Mouse (Mus musculus) thymus, adult 18-20 months (tissue): ENCODE data around the gene Zzef1.

Source experiments
- DNase-seq, 2 experiments: peaks; one replicate each; pipeline ENCODE4 v3.0.0; 2022; ENCODE audit warnings: mixed read lengths in 2 of 2

The Zzef1 gene

GRCm38 (mm10) chr11:72807992-72808391 is 12.0 kb downstream of the Zzef1 start:
- no peak for DNase-seq

- DNase-seq: no peak
Measured at GRCm38 (mm10) chr11:72813687-72814086, 17.7 kb downstream of the Zzef1 start.

- no peak for DNase-seq
Measured at GRCm38 (mm10) chr11:72814188-72814587, 18.2 kb downstream of the Zzef1 start.

- DNase-seq: no peak
Measured at GRCm38 (mm10) chr11:72816859-72817258, 20.8 kb downstream of the Zzef1 start.

- no peak for DNase-seq
Measured at GRCm38 (mm10) chr11:72818067-72818466, 22.0 kb downstream of the Zzef1 start.

- DNase-seq: no peak
Measured at GRCm38 (mm10) chr11:72821041-72821440, 25.0 kb downstream of the Zzef1 start.

- DNase-seq: no peak
Measured at GRCm38 (mm10) chr11:72829869-72830268, 33.8 kb downstream of the Zzef1 start.

GRCm38 (mm10) chr11:72842731-72843130 is 46.7 kb downstream of the Zzef1 start:
- DNase-seq: no peak

- no peak for DNase-seq
Measured at GRCm38 (mm10) chr11:72843576-72843975, 47.5 kb downstream of the Zzef1 start.

- DNase-seq: no peak
Measured at GRCm38 (mm10) chr11:72845526-72845925, 49.5 kb downstream of the Zzef1 start.

GRCm38 (mm10) chr11:72846685-72847084 is 50.7 kb downstream of the Zzef1 start:
- no peak for DNase-seq

- no peak for DNase-seq
Measured at GRCm38 (mm10) chr11:72847831-72848628, 52.0 kb downstream of the Zzef1 start.

GRCm38 (mm10) chr11:72850419-72851131 is 54.5 kb downstream of the Zzef1 start:
- no peak for DNase-seq

- DNase-seq: no peak
Measured at GRCm38 (mm10) chr11:72851214-72851613, 55.2 kb downstream of the Zzef1 start.

- DNase-seq: no peak
Measured at GRCm38 (mm10) chr11:72852122-72852521, 56.1 kb downstream of the Zzef1 start.

GRCm38 (mm10) chr11:72853086-72853485 is 57.1 kb downstream of the Zzef1 start:
- no peak for DNase-seq

- no peak for DNase-seq
Measured at GRCm38 (mm10) chr11:72854251-72854650, 58.2 kb downstream of the Zzef1 start.

GRCm38 (mm10) chr11:72856764-72857163 is 60.7 kb downstream of the Zzef1 start:
- no peak for DNase-seq

GRCm38 (mm10) chr11:72861236-72861635 is 65.2 kb downstream of the Zzef1 start:
- no peak for DNase-seq

- no peak for DNase-seq
Measured at GRCm38 (mm10) chr11:72866446-72866845, 70.4 kb downstream of the Zzef1 start.

- DNase-seq: no peak
Measured at GRCm38 (mm10) chr11:72872061-72872460, 76.0 kb downstream of the Zzef1 start.

GRCm38 (mm10) chr11:72892623-72893022 is 96.6 kb downstream of the Zzef1 start:
- no peak for DNase-seq

GRCm38 (mm10) chr11:72908391-72908790 is 112.4 kb downstream of the Zzef1 start:
- no peak for DNase-seq

GRCm38 (mm10) chr11:72917299-72917996 is 121.4 kb downstream of the Zzef1 start:
- no peak for DNase-seq
